Mouse (Mus musculus) limb, embryonic 12.5 days (tissue): ENCODE measurements around the gene Sdc1. TPM values are rescaled to one million over a fixed set of nuclear protein-coding genes. Genes with fewer than 3 reads are reported as not detected.

ENCODE experiments used
- ATAC-seq: fragments of 200-750 bp; cut with Nextera tagmentation; 2 replicates; pipeline ENCODE4 v1.8.0; 2017; ENCODE audit warnings: low read depth, moderate TSS enrichment; ENCODE audit not compliant: insufficient number of reproducible peaks, insufficient read depth, low FRiP score, low TSS enrichment
- H3K27ac ChIP-seq: fragments of 300-500 bp; sonication (generic); 2 replicates; pipeline ENCODE4 v1.5.1; 2016; ENCODE audit warnings: mild to moderate bottlenecking, moderate library complexity
- H3K27me3 ChIP-seq: fragments of 300-500 bp; sonication (generic); 2 replicates; pipeline ENCODE4 v1.6.1; 2016; ENCODE audit warnings: mild to moderate bottlenecking, moderate library complexity
- H3K36me3 ChIP-seq: fragments of 300-500 bp; sonication (generic); 2 replicates; pipeline ENCODE4 v1.6.1; 2016; ENCODE audit warnings: mild to moderate bottlenecking, moderate library complexity
- H3K4me1 ChIP-seq: fragments of 300-500 bp; sonication (generic); replicated peaks from 2 replicates; pipeline ENCODE4 v1.6.1; 2016
- H3K4me2 ChIP-seq: fragments of 300-500 bp; sonication (generic); 2 replicates; pipeline ENCODE4 v1.6.1; 2016; ENCODE audit warnings: mild to moderate bottlenecking, moderate library complexity
- H3K4me3 ChIP-seq: fragments of 300-500 bp; sonication (generic); replicated peaks from 2 replicates; pipeline ENCODE4 v1.5.1; 2016; ENCODE audit warnings: mild to moderate bottlenecking
- H3K9ac ChIP-seq: fragments of 300-500 bp; sonication (generic); replicated peaks from 2 replicates; pipeline ENCODE4 v1.6.1; 2016; ENCODE audit warnings: mild to moderate bottlenecking, moderate library complexity
- H3K9me3 ChIP-seq: fragments of 300-500 bp; sonication (generic); 2 replicates; pipeline ENCODE4 v1.6.1; 2016; ENCODE audit warnings: mild to moderate bottlenecking, moderate library complexity
- WGBS: fragments of 180-500 bp; shearing (Covaris S2); methylation state at CpG from one replicate; pipeline ENCODE4 v1.1.7; 2016; 5-methylcytosine and 5-hydroxymethylcytosine counted together
- polyA plus RNA-seq: library from polyadenylated mRNA; unstranded; fragments of >200 nt; fragmentation: Nextera tagmentation; extraction: Ambion mirVana; gene quantifications from 2 replicates; pipeline ENCODE4 v1.2.1, GENCODE M21; 2016

The Sdc1 gene
- polyA plus RNA-seq, 1 experiment from 2014 or later: 262 TPM

GRCm38 (mm10) chr12:8824995-8825703 is 54.0 kb downstream of the Sdc1 start:
- ATAC-seq: 0 out of 2 replicates have a peak, but pooled peaks have one; percentile 44
- WGBS: 48% methylated on average over 7 of the region's 7 CpGs

GRCm38 (mm10) chr12:8827014-8827715 is 56.0 kb downstream of the Sdc1 start:
- Histone ChIP-seq H3K4me2 (no peak overlapping the region), H3K9me3 (no peaks in the 10 kb centered on the region), H3K4me3 (no peak overlapping the region), H3K27me3 (no peaks in the 10 kb centered on the region), H3K36me3 (no peaks in the 10 kb centered on the region), H3K4me1 (peaks cover 10% of the 10 kb centered on the region), H3K27ac (no peak overlapping the region), H3K9ac (no peak overlapping the region)
- ATAC-seq: no peak
- WGBS: 85% methylated on average over 9 of the region's 9 CpGs

More at GRCm38 (mm10) chr12:8824995-8825703, 54.0 kb downstream of the Sdc1 start:
- Histone ChIP-seq H3K9me3 (no peaks in the 10 kb centered on the region), H3K27ac (peak overlapping the region; percentile 75), H3K4me1 (peaks cover 10% of the 10 kb centered on the region), H3K36me3 (no peaks in the 10 kb centered on the region), H3K4me2 (no peak overlapping the region), H3K4me3 (no peak overlapping the region), H3K27me3 (no peaks in the 10 kb centered on the region), H3K9ac (no peak overlapping the region)

- Histone ChIP-seq H3K4me1 (peaks cover 10% of the 10 kb centered on the region), H3K9me3 (no peaks in the 10 kb centered on the region), H3K4me3 (no peak overlapping the region), H3K27me3 (no peaks in the 10 kb centered on the region), H3K27ac (no peak overlapping the region), H3K36me3 (no peaks in the 10 kb centered on the region), H3K4me2 (no peak overlapping the region), H3K9ac (no peak overlapping the region)
- no peak for ATAC-seq
- 64% methylated on average over 13 of the region's 13 CpGs for WGBS
Observed at GRCm38 (mm10) chr12:8829032-8829660, 58.0 kb downstream of the Sdc1 start.

GRCm38 (mm10) chr12:8829661-8830040 is 58.5 kb downstream of the Sdc1 start:
- 96% methylated on average over 5 of the region's 5 CpGs for WGBS
- no peaks in the 10 kb centered on the region for H3K9me3 ChIP-seq
- ATAC-seq: no peak
- no peak overlapping the region for H3K4me2 ChIP-seq
- H3K27ac ChIP-seq: no peak overlapping the region
- H3K4me1 ChIP-seq: peaks cover 9% of the 10 kb centered on the region
- H3K27me3 ChIP-seq: no peaks in the 10 kb centered on the region
- no peak overlapping the region for H3K9ac ChIP-seq
- H3K4me3 ChIP-seq: no peak overlapping the region
- H3K36me3 ChIP-seq: no peaks in the 10 kb centered on the region

GRCm38 (mm10) chr12:8830967-8831635 is 60.0 kb downstream of the Sdc1 start:
- Histone ChIP-seq H3K4me1 (no peaks in the 10 kb centered on the region; the same call in 1 of the 2 replicates), H3K4me3 (no peak overlapping the region), H3K27me3 (no peaks in the 10 kb centered on the region), H3K36me3 (no peaks in the 10 kb centered on the region), H3K9me3 (no peaks in the 10 kb centered on the region), H3K27ac (no peak overlapping the region), H3K9ac (no peak overlapping the region), H3K4me2 (no peak overlapping the region)
- WGBS: 70% methylated on average over 6 of the region's 6 CpGs
- ATAC-seq: no peak

GRCm38 (mm10) chr12:8831710-8832109 is 60.6 kb downstream of the Sdc1 start:
- Histone ChIP-seq H3K4me2 (no peak overlapping the region), H3K27me3 (no peaks in the 10 kb centered on the region), H3K9ac (no peak overlapping the region), H3K4me3 (no peak overlapping the region), H3K4me1 (no peaks in the 10 kb centered on the region; the same call in 1 of the 2 replicates), H3K27ac (no peak overlapping the region), H3K9me3 (no peaks in the 10 kb centered on the region), H3K36me3 (no peaks in the 10 kb centered on the region)
- no peak for ATAC-seq
- 75% methylated on average over 6 of the region's 6 CpGs for WGBS

GRCm38 (mm10) chr12:8840782-8841325 is 69.7 kb downstream of the Sdc1 start:
- H3K27ac ChIP-seq: 0 out of 2 replicates have a peak overlapping the region, but pooled peaks have one; percentile 53
- H3K4me1 ChIP-seq: peaks cover 43% of the 10 kb centered on the region
- no peak overlapping the region for H3K9ac ChIP-seq
- no peaks in the 10 kb centered on the region for H3K27me3 ChIP-seq
- no peak for ATAC-seq
- no peak overlapping the region for H3K4me3 ChIP-seq
- H3K36me3 ChIP-seq: no peaks in the 10 kb centered on the region
- H3K9me3 ChIP-seq: no peaks in the 10 kb centered on the region
- 55% methylated on average over 7 of the region's 7 CpGs for WGBS
- no peak overlapping the region for H3K4me2 ChIP-seq

GRCm38 (mm10) chr12:8842725-8843124 is 71.6 kb downstream of the Sdc1 start:
- no peak overlapping the region for H3K9ac ChIP-seq
- H3K36me3 ChIP-seq: no peaks in the 10 kb centered on the region
- WGBS: 31% methylated on average over 7 of the region's 7 CpGs
- peaks cover 59% of the 10 kb centered on the region for H3K4me1 ChIP-seq
- H3K4me3 ChIP-seq: no peak overlapping the region
- H3K4me2 ChIP-seq: no peak overlapping the region
- no peaks in the 10 kb centered on the region for H3K9me3 ChIP-seq
- no peak for ATAC-seq
- H3K27me3 ChIP-seq: no peaks in the 10 kb centered on the region
- peak overlapping the region; percentile 64; the same call in 1 of the 2 replicates for H3K27ac ChIP-seq

Other genes starting within 250 kb of the Sdc1 start
- gene Slc7a15, start 172.3 kb upstream of the Sdc1 start, polyA plus RNA-seq: not detected in 2 replicates
- 64.9 and 69.4 TPM in 2 replicates for gene Pum2, start 97.2 kb upstream of the Sdc1 start, polyA plus RNA-seq
- gene Laptm4a, start 150.3 kb downstream of the Sdc1 start, polyA plus RNA-seq: 278 and 287 TPM in 2 replicates
- 5.4 and 7.5 TPM in 2 replicates for gene Matn3, start 176.6 kb downstream of the Sdc1 start, polyA plus RNA-seq
- 32.6 and 32.9 TPM in 2 replicates for gene Wdr35, start 202.6 kb downstream of the Sdc1 start, polyA plus RNA-seq